Mouse (Mus musculus): ENCODE data around the gene Neurod2. TPM values are rescaled to one million over a fixed set of nuclear protein-coding genes. Genes with fewer than 3 reads are reported as not detected.

Neurod2 gene
- polyA plus RNA-seq, 1 experiment from 2014 or later, result 64.1 TPM

- Histone ChIP-seq H3K27ac (ENCODE audit: low read depth, low read length) (peak overlapping the region; percentile 99), H3K4me2 (ENCODE audit: low read length) (peak overlapping the region; percentile 95), H3K36me3 (ENCODE audit: control insufficient read depth, insufficient read depth, low read length) (no peaks in the 10 kb centered on the region), H3K4me3 (ENCODE audit: low read depth, low read length) (peak overlapping the region; percentile 46), H3K9ac (ENCODE audit: low read length) (peak overlapping the region; percentile 84), H3K4me1 (ENCODE audit: control insufficient read depth, insufficient read depth, low read length) (peaks cover 27% of the 10 kb centered on the region), H3K27me3 (replicated peaks; ENCODE audit: control insufficient read depth, insufficient read depth, low read length) (peaks cover 40% of the 10 kb centered on the region), H3K9me3 (replicated peaks; ENCODE audit: control insufficient read depth, low read length) (no peaks in the 10 kb centered on the region)
- peak; percentile 49 for ATAC-seq
- under 1% methylated on average over 19 of the region's 19 CpGs for WGBS
- DNase-seq (ENCODE audit: low spot score), result peak; percentile 91
These were observed 9.6 kb upstream of the Neurod2 start for GRCm38 (mm10) chr11:98339071-98339501.

- H3K9me3 ChIP-seq (replicated peaks; ENCODE audit: control insufficient read depth, low read length), result no peaks in the 10 kb centered on the region
- peaks cover 31% of the 10 kb centered on the region for H3K4me1 ChIP-seq (ENCODE audit: control insufficient read depth, insufficient read depth, low read length)
- peak overlapping the region; percentile 84 for H3K9ac ChIP-seq (ENCODE audit: low read length)
- under 1% methylated on average over 39 of the region's 57 CpGs for WGBS
- DNase-seq (ENCODE audit: low spot score), result peak; percentile 85
- peak overlapping the region; percentile 46 for H3K4me3 ChIP-seq (ENCODE audit: low read depth, low read length)
- peaks cover 45% of the 10 kb centered on the region for H3K27me3 ChIP-seq (replicated peaks; ENCODE audit: control insufficient read depth, insufficient read depth, low read length)
- H3K36me3 ChIP-seq (ENCODE audit: control insufficient read depth, insufficient read depth, low read length), result no peaks in the 10 kb centered on the region
- H3K27ac ChIP-seq (ENCODE audit: low read depth, low read length), result peak overlapping the region; percentile 99
- peak overlapping the region; percentile 95 for H3K4me2 ChIP-seq (ENCODE audit: low read length)
- peak; percentile 60 for ATAC-seq
These were observed 9.1 kb upstream of the Neurod2 start for GRCm38 (mm10) chr11:98338507-98338961.

- Histone ChIP-seq H3K4me3 (ENCODE audit: low read depth, low read length) (no peak overlapping the region), H3K27me3 (replicated peaks; ENCODE audit: control insufficient read depth, insufficient read depth, low read length) (peaks cover 54% of the 10 kb centered on the region), H3K36me3 (ENCODE audit: control insufficient read depth, insufficient read depth, low read length) (no peaks in the 10 kb centered on the region), H3K9me3 (replicated peaks; ENCODE audit: control insufficient read depth, low read length) (no peaks in the 10 kb centered on the region), H3K4me1 (ENCODE audit: control insufficient read depth, insufficient read depth, low read length) (peaks cover 25% of the 10 kb centered on the region), H3K4me2 (ENCODE audit: low read length) (no peak overlapping the region), H3K9ac (ENCODE audit: low read length) (no peak overlapping the region), H3K27ac (ENCODE audit: low read depth, low read length) (no peak overlapping the region)
- WGBS, result 18% methylated on average over 13 of the region's 13 CpGs
- DNase-seq (ENCODE audit: low spot score), result no peak
- ATAC-seq, result no peak
These were observed 7.0 kb upstream of the Neurod2 start for GRCm38 (mm10) chr11:98336245-98337107.

GRCm38 (mm10) chr11:98335250-98335649 lies 5.8 kb upstream of the Neurod2 start:
- Histone ChIP-seq H3K4me2 (ENCODE audit: low read length) (no peak overlapping the region), H3K4me3 (ENCODE audit: low read depth, low read length) (no peak overlapping the region), H3K4me1 (ENCODE audit: control insufficient read depth, insufficient read depth, low read length) (peaks cover 25% of the 10 kb centered on the region), H3K27ac (ENCODE audit: low read depth, low read length) (peak overlapping the region; percentile 93; the same call in 1 of the 2 replicates), H3K27me3 (replicated peaks; ENCODE audit: control insufficient read depth, insufficient read depth, low read length) (peaks cover 65% of the 10 kb centered on the region), H3K9ac (ENCODE audit: low read length) (no peak overlapping the region), H3K36me3 (ENCODE audit: control insufficient read depth, insufficient read depth, low read length) (no peaks in the 10 kb centered on the region), H3K9me3 (replicated peaks; ENCODE audit: control insufficient read depth, low read length) (no peaks in the 10 kb centered on the region)
- WGBS, result 11% methylated on average over 9 of the region's 9 CpGs
- DNase-seq (ENCODE audit: low spot score) (peak; percentile 63), ATAC-seq (no peak)

- peak overlapping the region; percentile 15 for H3K4me3 ChIP-seq (ENCODE audit: low read depth, low read length)
- H3K4me2 ChIP-seq (ENCODE audit: low read length), result peak overlapping the region; percentile 46
- WGBS, result 2% methylated on average over 39 of the region's 41 CpGs
- DNase-seq (ENCODE audit: low spot score) (peak; percentile 73), ATAC-seq (peak; percentile 35)
- peak overlapping the region; percentile 93 for H3K27ac ChIP-seq (ENCODE audit: low read depth, low read length)
- peaks cover 70% of the 10 kb centered on the region for H3K27me3 ChIP-seq (replicated peaks; ENCODE audit: control insufficient read depth, insufficient read depth, low read length)
- no peaks in the 10 kb centered on the region for H3K9me3 ChIP-seq (replicated peaks; ENCODE audit: control insufficient read depth, low read length)
- H3K9ac ChIP-seq (ENCODE audit: low read length), result peak overlapping the region; percentile 41; the same call in 1 of the 2 replicates
- H3K4me1 ChIP-seq (ENCODE audit: control insufficient read depth, insufficient read depth, low read length), result peaks cover 19% of the 10 kb centered on the region
- no peaks in the 10 kb centered on the region for H3K36me3 ChIP-seq (ENCODE audit: control insufficient read depth, insufficient read depth, low read length)
These were observed 4.7 kb upstream of the Neurod2 start for GRCm38 (mm10) chr11:98333981-98334741.

GRCm38 (mm10) chr11:98333263-98333696 lies 3.8 kb upstream of the Neurod2 start:
- Histone ChIP-seq H3K9ac (ENCODE audit: low read length) (no peak overlapping the region; the same call in 1 of the 2 replicates), H3K4me3 (ENCODE audit: low read depth, low read length) (no peak overlapping the region), H3K4me1 (ENCODE audit: control insufficient read depth, insufficient read depth, low read length) (peaks cover 19% of the 10 kb centered on the region), H3K9me3 (replicated peaks; ENCODE audit: control insufficient read depth, low read length) (no peaks in the 10 kb centered on the region), H3K4me2 (ENCODE audit: low read length) (peak overlapping the region; percentile 46; the same call in 1 of the 2 replicates), H3K27ac (ENCODE audit: low read depth, low read length) (peak overlapping the region; percentile 93), H3K27me3 (replicated peaks; ENCODE audit: control insufficient read depth, insufficient read depth, low read length) (peaks cover 75% of the 10 kb centered on the region), H3K36me3 (ENCODE audit: control insufficient read depth, insufficient read depth, low read length) (no peaks in the 10 kb centered on the region)
- DNase-seq (ENCODE audit: low spot score) (peak; percentile 60), ATAC-seq (no peak)
- 46% methylated on average over 9 of the region's 10 CpGs for WGBS

- H3K4me3 ChIP-seq (ENCODE audit: low read depth, low read length), result no peak overlapping the region
- peaks cover 76% of the 10 kb centered on the region for H3K27me3 ChIP-seq (replicated peaks; ENCODE audit: control insufficient read depth, insufficient read depth, low read length)
- H3K4me2 ChIP-seq (ENCODE audit: low read length), result no peak overlapping the region
- peak overlapping the region; percentile 93 for H3K27ac ChIP-seq (ENCODE audit: low read depth, low read length)
- H3K9ac ChIP-seq (ENCODE audit: low read length), result no peak overlapping the region
- H3K4me1 ChIP-seq (ENCODE audit: control insufficient read depth, insufficient read depth, low read length), result peaks cover 19% of the 10 kb centered on the region
- H3K9me3 ChIP-seq (replicated peaks; ENCODE audit: control insufficient read depth, low read length), result no peaks in the 10 kb centered on the region
- no peaks in the 10 kb centered on the region for H3K36me3 ChIP-seq (ENCODE audit: control insufficient read depth, insufficient read depth, low read length)
- DNase-seq (ENCODE audit: low spot score), result no peak
- ATAC-seq, result no peak
- 73% methylated on average over 4 of the region's 4 CpGs for WGBS
These were observed 3.4 kb upstream of the Neurod2 start for GRCm38 (mm10) chr11:98332841-98333240.

- peaks cover 19% of the 10 kb centered on the region for H3K4me1 ChIP-seq (ENCODE audit: control insufficient read depth, insufficient read depth, low read length)
- DNase-seq (ENCODE audit: low spot score) (no peak), ATAC-seq (no peak)
- H3K9me3 ChIP-seq (replicated peaks; ENCODE audit: control insufficient read depth, low read length), result no peaks in the 10 kb centered on the region
- peaks cover 76% of the 10 kb centered on the region for H3K27me3 ChIP-seq (replicated peaks; ENCODE audit: control insufficient read depth, insufficient read depth, low read length)
- WGBS, result 83% methylated on average over 3 of the region's 3 CpGs
- H3K4me3 ChIP-seq (ENCODE audit: low read depth, low read length), result no peak overlapping the region
- H3K4me2 ChIP-seq (ENCODE audit: low read length), result no peak overlapping the region
- no peak overlapping the region for H3K9ac ChIP-seq (ENCODE audit: low read length)
- H3K27ac ChIP-seq (ENCODE audit: low read depth, low read length), result no peak overlapping the region
- H3K36me3 ChIP-seq (ENCODE audit: control insufficient read depth, insufficient read depth, low read length), result 0 out of 2 replicates have a peak, but pooled peaks cover 5% of the 10 kb centered on the region
These were observed 2.7 kb upstream of the Neurod2 start for GRCm38 (mm10) chr11:98332186-98332585.

All from forebrain, embryonic 14.5 days (tissue).